Mouse (Mus musculus) adrenal gland, postnatal 25 days (tissue): Measurements from ENCODE around the gene Cd63. TPM values are rescaled to one million over a fixed set of nuclear protein-coding genes. Genes with fewer than 3 reads are reported as not detected.

ENCODE experiments used
- DNase-seq: peaks from one replicate; pipeline ENCODE4 v3.0.0; 2021; ENCODE audit warnings: mixed read lengths
- total RNA-seq: library from RNA; stranded (reverse); gene quantifications from 2 replicates; pipeline ENCODE4 v1.2.3, GENCODE M21; 2021

Cd63 gene
- total RNA-seq, 1 experiment from 2014 or later: 302 TPM

DNA sequence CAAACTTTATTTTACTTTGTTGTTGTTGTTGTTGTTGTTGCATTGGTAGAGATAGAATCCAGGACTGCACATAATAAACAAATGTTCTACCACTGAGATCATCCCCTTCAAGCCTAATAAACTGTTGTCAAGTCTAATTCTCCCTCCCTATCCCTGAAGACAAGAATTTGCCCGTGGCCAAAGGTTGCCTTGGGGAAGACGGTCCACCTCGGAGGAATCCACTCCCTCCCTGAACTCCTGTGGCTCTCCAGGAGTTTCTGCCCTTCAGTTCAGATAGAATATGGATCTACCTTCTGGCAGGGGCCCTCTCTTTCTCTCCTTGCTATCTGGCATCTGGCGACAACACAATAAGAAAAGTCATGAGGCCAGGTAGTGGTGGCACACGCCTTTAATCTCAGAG, 4.0 kb downstream of the Cd63 start:
- DNase-seq: no peak

DNA sequence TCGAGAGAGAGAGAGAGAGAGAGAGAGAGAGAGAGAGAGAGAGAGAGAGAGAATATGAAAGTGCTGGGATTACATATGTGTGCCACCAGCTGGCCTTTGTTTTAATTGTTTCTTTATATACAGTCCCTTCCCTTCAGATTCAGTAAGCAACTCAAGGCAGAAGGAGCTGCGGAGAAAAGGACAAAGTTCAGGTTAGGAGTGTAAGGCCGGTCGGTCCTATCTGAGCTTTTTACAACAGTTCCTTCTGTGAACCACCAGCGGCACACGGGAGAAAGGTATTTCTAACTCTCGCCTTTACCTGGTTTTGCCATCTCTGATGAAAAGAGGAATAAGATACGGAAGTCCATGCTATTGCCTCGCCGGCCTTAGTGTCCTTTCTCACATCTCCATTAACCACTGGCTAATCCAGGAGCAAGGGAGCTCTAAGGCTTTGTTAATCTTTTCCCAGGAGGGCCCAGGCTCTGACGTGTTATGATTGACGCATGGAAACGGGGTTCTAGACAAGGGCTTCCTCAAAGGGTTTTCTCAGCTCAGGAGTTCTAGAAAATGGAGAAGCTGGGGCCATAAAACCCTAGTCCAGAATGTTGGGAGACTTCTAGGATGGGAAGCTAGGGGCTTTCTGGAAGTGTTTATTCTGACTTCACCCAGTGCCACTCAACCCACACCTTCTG, 8.1 kb downstream of the Cd63 start:
- DNase-seq: no peak

DNA sequence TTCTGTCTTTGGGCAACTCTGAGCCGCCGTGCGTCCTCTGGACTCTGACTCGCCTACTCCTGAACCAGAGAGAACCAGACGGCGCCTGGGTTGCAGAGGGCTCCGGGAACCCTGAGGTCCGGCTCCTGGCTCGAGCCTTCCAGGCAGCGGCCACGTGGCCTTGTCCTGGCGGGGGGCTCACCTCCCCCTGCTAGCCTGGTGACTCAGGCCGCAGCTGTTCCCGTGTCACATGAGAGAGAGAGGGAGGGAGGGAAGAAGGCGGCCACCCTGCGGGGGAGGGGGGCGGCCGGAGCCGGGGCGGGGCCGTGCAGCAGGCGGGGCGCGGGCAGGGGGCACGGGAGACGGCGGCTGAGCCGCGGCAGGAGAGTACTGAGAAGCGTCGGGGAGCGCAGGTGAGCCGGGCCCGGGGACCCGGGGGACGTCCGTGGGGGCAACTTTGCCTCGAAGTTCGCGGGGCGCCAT, 8.8 kb downstream of the Cd63 start:
- DNase-seq: peak; percentile 90

DNA sequence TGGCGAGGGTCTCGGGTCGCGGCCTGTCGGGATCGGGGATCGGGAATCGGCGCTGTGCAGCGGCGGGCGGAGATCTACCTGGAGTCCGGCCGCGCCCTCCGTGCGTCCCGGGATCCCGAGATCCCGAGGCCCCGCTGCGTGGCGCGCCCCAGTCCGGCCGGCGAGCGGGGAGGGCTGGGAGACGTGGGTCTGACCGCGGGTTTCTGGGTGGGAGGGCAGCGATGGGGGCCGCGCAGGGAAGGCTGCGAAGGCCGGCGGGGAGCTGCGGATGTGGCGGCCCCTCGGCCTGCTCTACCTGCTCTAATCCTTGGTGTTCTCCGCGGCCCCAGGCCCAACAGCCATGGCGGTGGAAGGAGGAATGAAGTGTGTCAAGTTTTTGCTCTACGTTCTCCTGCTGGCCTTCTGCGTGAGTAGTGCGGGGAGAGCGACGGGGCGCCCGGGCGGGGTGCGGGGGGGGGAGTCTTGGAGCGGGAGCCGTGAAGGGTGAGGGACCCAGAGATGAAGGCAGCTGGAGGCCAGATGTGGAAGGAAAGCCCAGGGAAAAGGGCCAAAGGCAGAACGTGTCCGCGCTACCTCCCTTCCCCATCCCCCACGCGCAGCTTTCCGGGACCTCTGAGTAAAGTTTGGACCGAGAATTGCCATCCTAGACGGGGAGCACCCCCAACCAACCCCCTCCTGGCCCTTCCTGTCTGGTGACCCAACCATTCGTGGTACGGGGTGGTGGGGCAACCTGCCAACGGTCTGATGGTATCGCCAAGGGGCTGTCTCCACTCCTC, 9.5 kb downstream of the Cd63 start:
- DNase-seq: peak; percentile 64

DNA sequence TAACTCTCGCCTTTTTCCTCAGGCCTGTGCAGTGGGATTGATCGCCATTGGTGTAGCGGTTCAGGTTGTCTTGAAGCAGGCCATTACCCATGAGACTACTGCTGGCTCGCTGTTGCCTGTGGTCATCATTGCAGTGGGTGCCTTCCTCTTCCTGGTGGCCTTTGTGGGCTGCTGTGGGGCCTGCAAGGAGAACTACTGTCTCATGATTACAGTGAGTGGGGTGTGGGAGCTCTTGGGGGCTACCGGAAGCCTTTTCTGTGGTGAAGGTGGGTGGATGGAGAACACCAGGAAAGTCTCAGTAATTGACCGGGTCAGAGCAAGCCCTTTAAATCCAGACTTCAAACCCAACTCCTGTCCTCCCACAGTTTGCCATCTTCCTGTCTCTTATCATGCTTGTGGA, 10.6 kb downstream of the Cd63 start:
- no peak for DNase-seq

DNA sequence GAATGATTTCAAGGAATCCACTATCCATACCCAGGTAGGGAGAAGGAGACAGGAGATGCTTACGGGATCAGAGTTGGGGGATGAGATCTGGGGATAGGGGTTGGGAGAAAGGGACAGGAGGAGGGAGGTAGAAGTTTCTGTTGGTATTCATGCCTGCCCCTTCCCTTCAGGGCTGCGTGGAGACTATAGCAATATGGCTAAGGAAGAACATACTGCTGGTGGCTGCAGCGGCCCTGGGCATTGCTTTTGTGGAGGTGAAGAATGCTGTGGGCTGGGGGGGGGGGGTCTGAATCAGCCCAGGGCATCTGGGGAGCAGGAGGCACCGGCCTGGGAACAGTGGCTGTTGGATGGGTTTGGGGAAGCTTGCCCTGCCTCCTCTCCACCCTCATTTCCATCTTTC, 11.5 kb downstream of the Cd63 start:
- no peak for DNase-seq

DNA sequence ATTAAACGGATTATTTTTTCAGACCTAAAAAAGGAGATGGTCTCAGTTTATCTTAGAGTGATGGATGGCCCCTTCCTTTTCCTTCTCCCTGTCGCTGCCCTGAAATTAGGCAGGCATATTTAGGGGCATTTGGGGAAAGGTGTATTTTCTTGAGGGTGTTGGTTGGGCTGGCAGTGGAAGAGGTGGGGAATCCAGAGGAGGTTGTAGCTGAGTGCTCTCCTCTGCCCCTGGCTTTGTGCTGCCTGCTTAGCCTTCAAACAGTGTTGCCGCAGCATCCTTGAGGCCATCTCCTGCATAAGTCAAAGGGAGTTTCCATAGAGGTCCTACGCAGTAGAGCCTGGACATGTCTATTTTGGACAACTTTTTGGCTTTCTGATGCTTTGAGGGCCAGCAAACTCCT, 12.0 kb downstream of the Cd63 start:
- DNase-seq: no peak

DNA sequence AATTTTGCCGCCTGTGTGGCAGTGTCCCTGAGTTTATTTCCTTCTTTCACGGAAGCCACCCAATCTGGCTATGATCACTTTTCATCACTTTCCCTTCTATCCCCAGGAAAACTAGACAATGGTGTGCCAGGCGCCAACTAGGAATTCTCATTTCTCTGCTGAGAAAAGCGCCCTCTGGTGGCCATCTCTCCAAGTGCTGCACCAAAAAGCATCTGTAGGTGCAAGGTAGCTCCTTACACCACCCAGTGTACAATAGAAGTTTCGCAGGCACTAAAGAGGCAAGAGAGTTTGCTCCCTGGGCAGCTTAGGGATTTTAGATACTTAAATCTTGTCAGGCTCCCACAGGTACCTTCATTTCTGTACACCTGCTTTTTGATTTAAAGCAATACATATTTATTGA, 12.4 kb downstream of the Cd63 start:
- DNase-seq: peak; percentile 89

DNA sequence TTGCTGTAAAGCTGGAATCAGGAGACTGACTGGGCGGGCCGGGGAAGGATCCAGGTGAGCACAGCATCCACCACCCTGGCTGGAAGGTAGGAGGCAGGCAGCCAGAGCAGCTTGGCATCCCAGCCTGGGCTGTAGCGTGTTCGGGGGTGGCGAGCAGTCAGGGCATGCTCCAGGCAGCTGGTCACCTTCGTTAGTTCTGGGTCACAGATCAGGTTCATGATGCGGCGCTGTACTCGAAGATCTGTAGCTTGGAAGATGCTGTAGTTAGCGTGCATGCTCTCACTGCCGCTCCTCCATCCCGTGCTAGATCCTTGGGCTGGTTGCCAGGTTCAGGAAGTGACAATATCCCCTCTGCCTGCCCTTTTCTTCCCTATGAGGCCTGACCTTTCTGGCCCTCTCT, 12.9 kb downstream of the Cd63 start:
- no peak for DNase-seq

DNA sequence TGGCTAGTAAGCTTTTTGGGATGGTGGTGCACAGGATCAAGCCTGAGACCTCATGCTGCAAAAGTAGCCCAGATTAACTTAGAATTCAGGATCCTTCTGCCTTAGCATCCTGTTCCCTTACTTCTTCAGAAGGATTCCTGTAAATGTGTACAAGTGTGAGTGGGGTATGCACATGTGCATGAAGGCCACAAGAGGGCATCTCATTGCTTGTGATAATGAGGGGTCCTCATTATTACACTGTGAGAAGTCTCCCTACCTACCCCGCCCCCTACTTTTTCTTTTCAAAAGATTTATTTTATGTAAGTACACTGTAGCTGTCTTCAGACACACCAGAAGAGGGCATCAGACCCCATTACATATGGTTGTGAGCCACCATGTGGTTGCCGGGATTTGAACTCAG, 14.8 kb downstream of the Cd63 start:
- DNase-seq: no peak

DNA sequence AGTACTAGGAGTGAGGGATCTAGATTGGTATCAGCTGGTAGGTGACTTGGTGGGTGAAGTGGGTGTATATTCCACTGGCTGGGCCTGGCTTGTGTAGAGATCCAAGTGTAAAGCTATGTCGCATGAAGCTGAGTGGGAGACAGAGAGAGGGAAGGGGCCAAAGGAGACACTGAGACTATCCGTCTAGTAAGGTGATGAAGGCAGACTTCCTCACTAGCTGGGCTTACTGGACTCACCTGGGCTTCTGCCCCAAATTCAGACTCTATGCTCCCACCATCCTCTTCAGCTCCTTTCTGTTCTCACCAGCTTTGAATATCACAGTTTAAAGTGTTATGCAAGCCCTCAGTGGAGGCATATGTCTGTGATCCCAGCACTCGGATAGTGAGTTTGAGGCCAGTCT, 15.9 kb downstream of the Cd63 start:
- no peak for DNase-seq

DNA sequence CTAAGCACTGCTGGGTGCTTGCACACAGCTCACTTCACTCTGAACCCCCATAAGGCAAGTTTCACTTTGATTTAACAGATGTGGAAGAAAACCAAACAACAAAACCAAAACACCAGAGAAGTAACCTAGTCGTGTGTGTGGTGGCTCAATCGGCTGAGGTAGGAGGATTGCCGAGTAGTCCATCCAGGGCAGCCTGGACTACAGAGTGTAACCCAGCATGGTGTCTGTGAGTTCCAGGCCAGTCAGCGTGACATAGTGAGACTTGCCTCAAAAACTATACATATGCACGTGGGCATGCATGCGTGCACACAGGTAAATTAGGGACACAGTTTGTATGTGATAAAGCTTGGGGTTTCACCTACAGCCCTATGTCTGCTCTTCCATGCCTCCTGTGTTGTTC, 16.6 kb downstream of the Cd63 start:
- DNase-seq: no peak

DNA sequence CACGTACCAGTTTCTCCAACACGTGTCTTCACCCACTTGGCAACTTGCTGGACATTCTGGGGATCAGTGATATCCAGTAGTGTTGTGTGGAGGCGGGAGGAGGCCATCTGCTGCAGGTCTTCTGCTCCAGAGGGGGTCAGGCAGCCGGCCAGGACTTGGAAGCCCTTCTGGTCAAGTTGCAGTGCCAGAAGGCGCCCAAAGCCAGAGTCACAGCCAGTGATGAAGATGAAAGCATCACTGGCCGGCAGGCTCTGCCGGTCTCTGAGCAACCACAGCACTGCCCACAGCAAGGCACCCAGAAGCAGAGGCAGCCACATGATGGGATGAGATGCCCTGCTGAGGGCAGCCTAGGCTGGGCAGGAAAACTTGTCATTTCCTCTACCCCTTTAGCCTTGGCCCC, 17.5 kb downstream of the Cd63 start:
- DNase-seq: peak; percentile 47

DNA sequence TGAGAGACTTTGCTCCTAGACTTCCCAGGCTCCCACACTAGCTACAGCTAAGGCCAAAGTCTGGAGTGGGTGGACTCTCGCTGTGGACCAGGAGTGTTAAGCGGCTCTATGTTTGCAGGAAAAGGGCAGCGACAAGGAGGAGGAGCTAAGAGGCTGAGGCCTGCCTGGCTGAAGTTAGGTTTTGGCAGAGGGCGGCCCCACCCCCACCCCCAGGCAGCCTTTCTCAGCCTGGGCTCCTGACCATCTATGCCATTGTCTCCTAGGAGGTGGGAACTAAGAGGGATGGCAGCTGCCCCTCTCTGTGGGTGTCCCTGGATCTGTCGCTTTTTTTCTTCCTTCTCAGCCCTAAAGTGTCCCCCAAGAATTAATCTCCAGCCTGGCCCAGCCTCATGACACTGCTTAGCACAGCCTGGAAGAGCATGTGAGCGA, 18.4 kb downstream of the Cd63 start:
- DNase-seq: no peak

DNA sequence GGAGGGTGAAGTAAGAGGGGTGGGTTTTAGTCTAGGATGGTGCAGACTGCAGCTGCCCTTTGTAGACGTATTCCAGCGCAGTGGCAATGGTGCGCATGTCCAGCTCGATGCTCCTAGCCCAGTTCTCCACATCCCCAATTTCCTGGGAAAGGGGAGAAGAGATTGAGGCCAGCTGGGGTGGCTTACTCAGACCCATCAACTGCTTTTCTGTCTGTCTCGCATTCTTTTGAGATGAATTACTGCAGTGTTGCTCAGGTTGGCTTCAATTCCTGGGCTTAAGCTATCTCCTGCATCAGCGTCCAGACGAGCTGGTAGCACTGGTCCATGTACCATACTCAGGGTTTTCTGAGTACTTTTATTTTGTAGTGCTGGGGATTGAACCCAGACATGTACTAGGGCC, 19.2 kb downstream of the Cd63 start:
- no peak for DNase-seq

DNA sequence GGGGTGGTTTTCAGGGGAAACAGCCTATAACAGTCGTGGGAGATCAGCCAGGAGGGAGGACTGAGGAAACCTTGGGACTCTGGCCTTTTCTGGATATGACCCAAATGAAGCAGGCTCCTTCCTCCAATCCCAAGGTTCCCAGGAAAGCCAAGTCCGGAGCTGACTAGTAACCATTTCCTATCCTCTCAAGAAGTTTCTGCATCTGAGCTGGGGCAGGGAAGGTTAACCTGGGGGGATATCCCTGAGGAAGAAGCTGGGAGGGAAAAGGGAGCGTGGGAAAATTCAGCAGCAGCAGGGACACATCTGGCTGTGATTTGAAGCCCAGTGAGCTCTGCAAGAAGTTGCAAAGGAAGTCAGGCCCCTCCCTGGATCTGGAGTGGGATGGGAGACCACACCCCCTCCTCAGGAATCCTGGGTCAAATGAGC, 20.0 kb downstream of the Cd63 start:
- DNase-seq: no peak

DNA sequence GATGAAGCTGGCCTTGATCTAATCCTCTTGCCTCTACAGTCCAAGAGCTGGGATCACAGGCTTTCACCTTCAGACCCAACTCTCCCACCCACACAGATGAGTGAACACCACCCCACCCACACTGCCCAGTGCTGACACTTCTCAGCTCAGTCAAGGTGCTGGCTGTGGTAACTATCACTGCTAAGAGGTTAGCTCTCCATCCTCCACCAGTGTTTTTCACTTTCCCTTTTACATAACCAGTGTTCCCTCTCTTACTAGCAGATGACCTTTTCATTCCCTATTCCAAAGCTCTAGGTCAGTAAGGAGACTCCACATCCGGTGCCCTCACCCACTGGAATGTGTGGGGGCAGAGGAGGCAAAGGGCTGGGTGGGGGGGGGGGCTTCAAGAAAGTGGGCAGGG, 20.5 kb downstream of the Cd63 start:
- DNase-seq: no peak

DNA sequence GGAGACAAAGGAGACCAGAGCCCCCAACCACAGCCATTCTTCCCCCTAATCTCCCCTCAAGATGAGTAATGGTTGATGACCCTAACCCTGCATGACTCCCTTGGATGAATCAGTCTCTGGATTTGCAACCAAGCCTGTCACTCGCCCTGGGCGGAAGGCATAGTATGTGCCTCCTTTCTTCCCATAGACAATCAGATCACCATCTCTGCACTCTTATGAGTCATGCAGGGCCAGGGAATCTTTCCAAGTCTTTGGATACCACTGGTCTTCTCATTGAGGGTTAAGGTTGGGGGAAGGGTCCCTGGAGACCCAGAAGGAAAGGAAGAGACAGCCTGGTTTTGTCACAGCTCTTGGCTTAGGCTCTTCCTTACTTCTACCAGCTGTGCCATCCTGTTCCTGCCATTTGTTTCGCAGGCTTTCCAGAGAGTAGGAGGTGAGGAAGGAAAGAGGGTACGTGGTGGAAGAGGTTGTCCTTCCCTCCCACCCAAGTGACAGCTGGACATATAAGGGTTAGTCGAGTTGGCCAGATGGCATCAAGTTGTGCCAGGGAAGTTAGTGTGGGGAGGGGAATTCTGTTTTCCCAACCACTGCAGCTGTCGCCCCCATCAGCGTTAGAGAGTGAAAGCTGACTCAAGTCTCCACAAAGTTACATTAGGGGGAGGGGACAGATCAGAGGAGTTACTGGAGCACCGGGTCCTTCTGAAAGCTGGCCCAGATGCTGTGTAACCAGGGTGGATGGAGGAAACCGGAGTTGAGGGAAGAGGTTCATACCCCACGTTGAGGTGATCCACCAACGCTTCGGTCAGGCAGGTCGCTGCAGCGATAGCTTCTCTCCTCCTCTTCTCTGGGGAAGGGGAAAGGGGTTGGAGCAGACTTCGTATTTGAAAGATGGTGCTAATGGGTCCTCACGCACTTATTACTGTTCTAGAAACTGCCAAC, 21.4 kb downstream of the Cd63 start:
- DNase-seq: peak; percentile 50

DNA sequence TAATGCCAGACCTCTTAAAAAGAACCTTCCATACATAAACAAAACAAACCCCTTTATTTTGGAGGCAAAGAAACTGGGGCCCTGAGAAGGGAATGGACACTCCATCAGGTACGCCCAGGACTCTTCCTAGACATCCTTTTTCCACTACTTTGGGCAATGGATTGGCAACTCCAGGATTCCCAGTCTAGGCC, 21.9 kb downstream of the Cd63 start, which contains the start of gene Rdh5:
Rdh5 (minus strand) TSS at position 67 of the 191 bp plus-strand sequence.
- no peak for DNase-seq

DNA sequence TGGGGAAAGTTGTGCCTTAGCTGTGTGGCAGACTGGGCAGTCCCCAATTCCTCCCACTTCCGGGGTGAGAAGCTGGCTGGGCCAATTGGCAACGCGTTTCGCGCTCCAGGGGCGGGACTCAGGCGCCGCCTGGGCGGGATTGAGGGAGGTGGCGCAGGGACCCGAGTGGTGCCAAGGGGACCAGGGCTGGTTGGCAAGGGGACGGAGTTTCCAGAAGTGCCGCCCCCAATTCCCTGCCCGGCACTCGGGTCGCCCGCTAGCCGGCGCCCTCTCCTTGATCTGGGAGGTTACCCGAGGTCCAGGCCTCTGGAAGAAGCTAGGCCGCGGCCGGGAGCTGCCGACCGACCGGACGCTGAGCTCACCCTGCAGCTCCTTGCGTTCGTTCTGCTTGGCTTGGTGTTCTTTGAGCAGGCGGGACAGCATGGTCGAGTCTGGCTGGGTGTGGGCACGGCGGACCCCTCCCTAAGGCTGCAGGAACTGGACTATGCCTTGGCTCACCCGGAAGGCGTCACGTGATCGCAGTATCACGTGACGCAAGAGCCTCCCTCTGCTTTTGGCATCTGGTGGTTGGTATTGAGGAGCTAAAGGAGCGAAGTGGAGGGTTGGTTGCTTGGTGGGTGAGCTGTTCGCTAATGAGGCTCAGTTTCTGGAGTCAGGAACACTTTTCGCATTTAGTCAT, 22.4 kb downstream of the Cd63 start:
- peak; percentile 98 for DNase-seq

DNA sequence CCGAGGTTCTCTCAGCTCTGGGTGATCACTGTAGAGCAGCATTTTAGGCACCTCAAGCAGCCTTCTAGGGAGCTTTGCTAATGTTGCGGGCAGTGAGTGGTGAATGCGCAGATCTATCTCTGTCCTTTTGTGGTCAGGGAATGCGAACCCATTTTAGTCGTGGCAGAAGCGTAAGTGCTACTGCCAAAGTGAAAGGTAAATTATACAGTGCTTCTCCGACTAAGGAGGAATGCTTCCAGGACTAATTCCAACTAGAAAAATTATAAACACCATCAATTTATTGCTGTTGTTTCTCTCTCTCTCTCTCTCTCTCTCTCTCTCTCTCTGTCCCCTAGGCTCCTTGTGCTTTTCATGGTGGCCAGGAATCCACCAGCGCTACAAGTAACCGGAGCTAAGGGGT, 23.1 kb downstream of the Cd63 start, which contains the start of gene Bloc1s1:
Bloc1s1 (minus strand) TSS at position 101 of the 400 bp plus-strand sequence.
- DNase-seq: no peak

DNA sequence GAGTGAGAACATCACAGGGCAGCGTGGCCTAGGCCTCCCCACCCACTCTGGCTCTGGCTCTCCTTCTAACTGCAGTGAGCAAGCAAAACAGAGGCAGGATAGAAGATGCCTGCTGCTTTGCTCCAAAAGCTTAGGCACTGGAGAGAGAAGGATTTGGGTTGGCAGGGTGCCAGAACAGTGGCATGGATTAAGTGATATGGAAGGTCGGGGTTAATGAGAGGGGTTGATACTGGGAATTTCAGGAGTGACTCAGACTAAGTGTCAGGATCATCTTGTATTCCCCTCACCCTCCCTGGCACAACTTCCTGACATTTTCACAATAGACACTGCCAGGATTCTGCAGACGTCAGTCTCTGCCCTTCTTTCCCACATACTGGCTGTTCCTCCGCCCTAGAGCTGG, 27.6 kb downstream of the Cd63 start:
- DNase-seq: no peak
